Comparison of ENCODE assay signal across 22 mouse cellular contexts in genomic region chr4:123510201-123510600, GRCm38 (mm10).
DNase-seq lines count a peak whose midpoint lies in the region; ATAC-seq and TF ChIP-seq lines count a peak whose summit lies in the region.
"Had no signal": no experiment of that assay in that cellular context is flagged by ENCODE, and none has a peak within 500 bp of the region (broad histone marks: within the 10 kb centered on the region; RNA-seq: fewer than 3 reads in every experiment).

No protein-coding gene starts in this region.

- WGBS in kidney, adult 2 months = 29% methylated on average over 1 of the region's 1 CpGs
- WGBS in kidney, embryonic 15.5 days = 56% methylated on average over 1 of the region's 1 CpGs

- no peak overlapping the region for H3K9ac ChIP-seq in kidney, embryonic 15.5 days

- ATAC-seq in kidney, embryonic 15.5 days (replicated peaks; ENCODE audit: low FRiP score) = no peak
- no peak for ATAC-seq in megakaryocyte progenitor cell, adult 5-6 weeks (replicated peaks; ENCODE audit: poor library complexity)
- ATAC-seq: activated CD4-positive, CD25-positive, alpha-beta regulatory T cell, adult 4 months; CD4-positive, CD25-positive, alpha-beta regulatory T cell, adult 4 months; Patski had no signal

- DNase-seq in kidney, adult 2 months = peak; percentile 52
- DNase-seq in kidney, postnatal 10 days = no peak
- DNase-seq in kidney, adult 9 months = peak; percentile 38
- peak; percentile 43 for DNase-seq in R1 (ENCODE audit: low read depth, low spot score)
- DNase-seq: adrenal gland, adult 2 months; adrenal gland, adult 8-10 months; adrenal gland, postnatal 10 days; adrenal gland, postnatal 14 days; adrenal gland, postnatal 25 days; adrenal gland, postnatal 36 days; B cell, adult 2 months; cerebellum, adult 11 months; cerebellum, adult 11-12 months; cerebellum, adult 18-20 months; cerebellum, adult 2 months had no signal

- no peaks in the 10 kb centered on the region for H3K9me3 ChIP-seq in kidney, embryonic 15.5 days (replicated peaks)
- H3K9me3 ChIP-seq: G1E had no signal

- no peak for TF ChIP-seq POLR2A in kidney, adult 2 months (IDR thresholded peaks at IDR 0.05; ENCODE audit: low read depth, low read length)

- no peak for TF ChIP-seq CTCF in kidney, adult 2 months (conservative IDR thresholded peaks at IDR 0.05; ENCODE audit: insufficient read depth, insufficient read length, low read depth, low read length)

- H3K36me3 ChIP-seq in kidney, adult 2 months (ENCODE audit: control insufficient read depth, insufficient read depth, low read length) = peaks cover 28% of the 10 kb centered on the region
- H3K36me3 ChIP-seq in kidney, embryonic 15.5 days = peaks cover 74% of the 10 kb centered on the region

- H3K27me3 ChIP-seq in kidney, adult 2 months (replicated peaks; ENCODE audit: control insufficient read depth, insufficient read depth, low read length) = no peaks in the 10 kb centered on the region
- H3K27me3 ChIP-seq in kidney, embryonic 15.5 days = no peaks in the 10 kb centered on the region
- H3K27me3 ChIP-seq: CH12.LX, Patski had no signal

- H3K4me3 ChIP-seq in kidney, adult 2 months (ENCODE audit: insufficient read depth, low read depth, low read length) = no peak overlapping the region
- H3K4me3 ChIP-seq in kidney, embryonic 15.5 days (replicated peaks) = no peak overlapping the region

- peak overlapping the region; percentile 82 for H3K27ac ChIP-seq in kidney, adult 2 months (ENCODE audit: insufficient read depth, low read depth, low read length)
- no peak overlapping the region for H3K27ac ChIP-seq in kidney, embryonic 15.5 days

- H3K4me1 ChIP-seq in kidney, adult 2 months (ENCODE audit: control insufficient read depth, insufficient read depth, low read length) = peaks cover 7% of the 10 kb centered on the region; the same call in 1 of the 2 replicates
- H3K4me1 ChIP-seq in kidney, embryonic 15.5 days = no peaks in the 10 kb centered on the region

- H3K4me2 ChIP-seq in kidney, embryonic 15.5 days = no peak overlapping the region
